Mouse (Mus musculus) Muller cell, postnatal 12 days (primary cell): ENCODE data around the gene Lrrk2.
A peak's percentile ranks its signal among the peaks of the same experiment; 100 is the strongest.

Experiments
- DNase-seq: peaks from one replicate; pipeline ENCODE4 v3.0.0-alpha.2; 2015; ENCODE audit errors: inconsistent ontology term

Lrrk2 gene

GRCm38 (mm10) chr15:91806463-91806862, 133.5 kb downstream of the Lrrk2 start:
- DNase-seq, result no peak

- no peak for DNase-seq
These were observed 162.3 kb downstream of the Lrrk2 start for GRCm38 (mm10) chr15:91835319-91835718.

- no peak for DNase-seq
These were observed 165.0 kb downstream of the Lrrk2 start, which contains the start of gene Smgc for GRCm38 (mm10) chr15:91837965-91838364. Gene Smgc, plus strand, starts transcription at chr15:91838265.

- DNase-seq, result peak; percentile 9
These were observed 191.2 kb downstream of the Lrrk2 start for GRCm38 (mm10) chr15:91864130-91864529.
